Mouse (Mus musculus) lung, postnatal 4 days (tissue): Measurements from ENCODE around the gene Parvb.

Source experiments
- DNase-seq, 2 experiments: peaks; one replicate each; pipeline ENCODE4 v3.0.0; 2021

Gene Parvb

GRCm38 (mm10) chr15:84231721-84232561 lies at the start of gene Parvb:
Gene Parvb, plus strand, starts transcription at chr15:84232043.
- peak; percentile 72 to 79 for DNase-seq

GRCm38 (mm10) chr15:84183967-84184366 lies 47.9 kb upstream of the Parvb start:
- DNase-seq: no peak

GRCm38 (mm10) chr15:84186196-84186595 lies 45.6 kb upstream of the Parvb start:
- no peak for DNase-seq

- DNase-seq: no peak
Observed at GRCm38 (mm10) chr15:84188887-84189530, 42.8 kb upstream of the Parvb start.

GRCm38 (mm10) chr15:84189881-84190280 lies 42.0 kb upstream of the Parvb start:
- no peak for DNase-seq

GRCm38 (mm10) chr15:84191724-84192057 lies 40.2 kb upstream of the Parvb start:
- DNase-seq: no peak

GRCm38 (mm10) chr15:84192058-84192791 lies 39.6 kb upstream of the Parvb start, which contains the start of gene Samm50:
Gene Samm50, plus strand, starts transcription at chr15:84192241.
- DNase-seq: peak; percentile 93 to 94

GRCm38 (mm10) chr15:84196486-84197165 lies 35.2 kb upstream of the Parvb start:
- DNase-seq: no peak

GRCm38 (mm10) chr15:84207327-84207726 lies 24.5 kb upstream of the Parvb start:
- no peak for DNase-seq

GRCm38 (mm10) chr15:84209517-84210412 lies 22.1 kb upstream of the Parvb start:
- DNase-seq: peak in 1 of 2 experiments; percentile 46

GRCm38 (mm10) chr15:84210461-84210860 lies 21.4 kb upstream of the Parvb start:
- no peak for DNase-seq

- DNase-seq: no peak
Observed at GRCm38 (mm10) chr15:84210941-84211340, 20.9 kb upstream of the Parvb start.

GRCm38 (mm10) chr15:84211564-84211963 lies 20.3 kb upstream of the Parvb start:
- DNase-seq: no peak

- DNase-seq: peak; percentile 80 to 87
Observed at GRCm38 (mm10) chr15:84212031-84212755, 19.6 kb upstream of the Parvb start.

GRCm38 (mm10) chr15:84212756-84213105 lies 19.1 kb upstream of the Parvb start:
- no peak for DNase-seq

- DNase-seq: no peak
Observed at GRCm38 (mm10) chr15:84213162-84213739, 18.6 kb upstream of the Parvb start.

- DNase-seq: no peak
Observed at GRCm38 (mm10) chr15:84214476-84214875, 17.4 kb upstream of the Parvb start.

GRCm38 (mm10) chr15:84215273-84215672 lies 16.6 kb upstream of the Parvb start:
- no peak for DNase-seq

GRCm38 (mm10) chr15:84216026-84216425 lies 15.8 kb upstream of the Parvb start:
- DNase-seq: no peak

GRCm38 (mm10) chr15:84216461-84217084 lies 15.3 kb upstream of the Parvb start:
- DNase-seq: no peak
